Mouse (Mus musculus): ENCODE data around the gene Olfr668. TPM values are rescaled to one million over a fixed set of nuclear protein-coding genes. Genes with fewer than 3 reads are reported as not detected.

Olfr668 gene
- polyA plus RNA-seq (2015; fragmentation: Illumina TruSeq; extraction: RNeasy Lipid Tissue Mini Kit (QIAGEN cat#74804); ENCODE audit: insufficient read depth, low read depth, low replicate concordance) = not detected

GRCm38 (mm10) chr7:104927957-104928356 lies at the start of gene Olfr668:
Gene Olfr668, minus strand, starts transcription at chr7:104928057.

GRCm38 (mm10) chr7:104962520-104962919 lies 34.7 kb upstream of the Olfr668 start, which contains the start of gene Olfr670:
Gene Olfr670, minus strand, starts transcription at chr7:104962620.

DNA sequence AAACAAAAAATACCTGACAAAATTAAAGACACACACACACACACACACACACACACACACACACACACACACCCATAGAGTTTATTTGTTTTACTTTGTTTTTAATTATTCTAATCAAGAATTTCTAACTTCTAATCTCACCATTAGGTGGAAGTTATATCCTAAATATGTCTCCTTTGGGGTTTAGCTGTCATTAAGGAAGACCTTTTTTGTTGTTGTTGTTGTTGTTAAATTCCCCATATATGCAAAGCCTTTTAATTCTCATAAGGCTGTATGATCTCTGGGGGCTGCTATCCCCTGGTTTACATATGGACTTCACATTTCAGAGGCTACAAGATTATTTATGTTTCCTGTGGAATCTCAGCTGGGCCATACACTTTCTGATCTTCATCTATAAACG lies 6.1 kb upstream of the Olfr668 start, which contains the start of gene Olfr669:
Olfr669 (plus strand) TSS at position 301 of the 400 bp plus-strand sequence.

DNA sequence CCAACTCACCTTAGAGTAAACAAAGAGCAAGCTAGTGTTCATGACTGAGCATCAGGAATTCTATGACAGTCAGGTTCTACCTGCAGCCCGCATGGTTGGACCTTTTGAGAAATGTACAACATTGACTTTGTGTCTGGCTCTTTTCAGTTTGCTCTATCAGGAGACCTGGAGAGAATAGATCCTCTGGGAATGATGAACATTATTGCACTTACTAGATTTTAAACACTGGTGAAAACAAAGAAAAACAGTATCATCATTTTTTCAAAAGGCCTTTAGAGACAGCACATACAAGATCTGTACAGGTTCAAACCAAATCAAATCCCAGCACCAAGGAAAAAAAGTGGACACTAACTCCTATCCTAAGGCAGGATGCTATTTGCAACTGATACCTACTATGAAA lies 6.5 kb downstream of the Olfr668 start, which contains the start of gene Olfr667:
Olfr667 (minus strand) TSS at position 101 of the 400 bp plus-strand sequence.

GRCm38 (mm10) chr7:104895852-104896251 lies 32.0 kb downstream of the Olfr668 start, which contains the start of gene Olfr666:
Gene Olfr666, minus strand, starts transcription at chr7:104895952.

GRCm38 (mm10) chr7:104877731-104878130 lies 50.1 kb downstream of the Olfr668 start, which contains the start of gene Olfr665:
Gene Olfr665, plus strand, starts transcription at chr7:104878031.

Other genes starting within 250 kb of the Olfr668 start
- not detected for gene Olfr661, start 241.6 kb downstream of the Olfr668 start, polyA plus RNA-seq (2015; fragmentation: Illumina TruSeq; extraction: RNeasy Lipid Tissue Mini Kit (QIAGEN cat#74804); ENCODE audit: insufficient read depth, low read depth, low replicate concordance)
- gene Usp17le, start 150.6 kb downstream of the Olfr668 start, polyA plus RNA-seq (2015; fragmentation: Illumina TruSeq; extraction: RNeasy Lipid Tissue Mini Kit (QIAGEN cat#74804); ENCODE audit: insufficient read depth, low read depth, low replicate concordance) = not detected
- gene Usp17lb, start 85.5 kb downstream of the Olfr668 start, polyA plus RNA-seq (2015; fragmentation: Illumina TruSeq; extraction: RNeasy Lipid Tissue Mini Kit (QIAGEN cat#74804); ENCODE audit: insufficient read depth, low read depth, low replicate concordance) = not detected
- not detected for gene Usp17la, start 71.0 kb downstream of the Olfr668 start, polyA plus RNA-seq (2015; fragmentation: Illumina TruSeq; extraction: RNeasy Lipid Tissue Mini Kit (QIAGEN cat#74804); ENCODE audit: insufficient read depth, low read depth, low replicate concordance)
- not detected for gene Olfr665, start 50.0 kb downstream of the Olfr668 start, polyA plus RNA-seq (2015; fragmentation: Illumina TruSeq; extraction: RNeasy Lipid Tissue Mini Kit (QIAGEN cat#74804); ENCODE audit: insufficient read depth, low read depth, low replicate concordance)
- not detected for gene Olfr666, start 32.1 kb downstream of the Olfr668 start, polyA plus RNA-seq (2015; fragmentation: Illumina TruSeq; extraction: RNeasy Lipid Tissue Mini Kit (QIAGEN cat#74804); ENCODE audit: insufficient read depth, low read depth, low replicate concordance)
- gene Olfr667, start 6.6 kb downstream of the Olfr668 start, polyA plus RNA-seq (2015; fragmentation: Illumina TruSeq; extraction: RNeasy Lipid Tissue Mini Kit (QIAGEN cat#74804); ENCODE audit: insufficient read depth, low read depth, low replicate concordance) = not detected
- gene Olfr669, start 6.2 kb upstream of the Olfr668 start, polyA plus RNA-seq (2015; fragmentation: Illumina TruSeq; extraction: RNeasy Lipid Tissue Mini Kit (QIAGEN cat#74804); ENCODE audit: insufficient read depth, low read depth, low replicate concordance) = not detected
- gene Olfr670, start 34.6 kb upstream of the Olfr668 start, polyA plus RNA-seq (2015; fragmentation: Illumina TruSeq; extraction: RNeasy Lipid Tissue Mini Kit (QIAGEN cat#74804); ENCODE audit: insufficient read depth, low read depth, low replicate concordance) = not detected
- not detected for gene Olfr671, start 51.1 kb upstream of the Olfr668 start, polyA plus RNA-seq (2015; fragmentation: Illumina TruSeq; extraction: RNeasy Lipid Tissue Mini Kit (QIAGEN cat#74804); ENCODE audit: insufficient read depth, low read depth, low replicate concordance)
- gene Olfr672, start 74.0 kb upstream of the Olfr668 start, polyA plus RNA-seq (2015; fragmentation: Illumina TruSeq; extraction: RNeasy Lipid Tissue Mini Kit (QIAGEN cat#74804); ENCODE audit: insufficient read depth, low read depth, low replicate concordance) = not detected
- gene Olfr675, start 100.4 kb upstream of the Olfr668 start, polyA plus RNA-seq (2015; fragmentation: Illumina TruSeq; extraction: RNeasy Lipid Tissue Mini Kit (QIAGEN cat#74804); ENCODE audit: insufficient read depth, low read depth, low replicate concordance) = not detected
- not detected for gene Olfr676, start 104.6 kb upstream of the Olfr668 start, polyA plus RNA-seq (2015; fragmentation: Illumina TruSeq; extraction: RNeasy Lipid Tissue Mini Kit (QIAGEN cat#74804); ENCODE audit: insufficient read depth, low read depth, low replicate concordance)
- gene Olfr677, start 123.3 kb upstream of the Olfr668 start, polyA plus RNA-seq (2015; fragmentation: Illumina TruSeq; extraction: RNeasy Lipid Tissue Mini Kit (QIAGEN cat#74804); ENCODE audit: insufficient read depth, low read depth, low replicate concordance) = not detected
- gene Olfr678, start 136.4 kb upstream of the Olfr668 start, polyA plus RNA-seq (2015; fragmentation: Illumina TruSeq; extraction: RNeasy Lipid Tissue Mini Kit (QIAGEN cat#74804); ENCODE audit: insufficient read depth, low read depth, low replicate concordance) = not detected
- gene Olfr679, start 153.1 kb upstream of the Olfr668 start, polyA plus RNA-seq (2015; fragmentation: Illumina TruSeq; extraction: RNeasy Lipid Tissue Mini Kit (QIAGEN cat#74804); ENCODE audit: insufficient read depth, low read depth, low replicate concordance) = not detected
- gene Olfr680-ps1, start 164.8 kb upstream of the Olfr668 start, polyA plus RNA-seq (2015; fragmentation: Illumina TruSeq; extraction: RNeasy Lipid Tissue Mini Kit (QIAGEN cat#74804); ENCODE audit: insufficient read depth, low read depth, low replicate concordance) = not detected
- gene Olfr681, start 188.8 kb upstream of the Olfr668 start, polyA plus RNA-seq (2015; fragmentation: Illumina TruSeq; extraction: RNeasy Lipid Tissue Mini Kit (QIAGEN cat#74804); ENCODE audit: insufficient read depth, low read depth, low replicate concordance) = not detected
- not detected for gene Olfr683, start 219.0 kb upstream of the Olfr668 start, polyA plus RNA-seq (2015; fragmentation: Illumina TruSeq; extraction: RNeasy Lipid Tissue Mini Kit (QIAGEN cat#74804); ENCODE audit: insufficient read depth, low read depth, low replicate concordance)
- not detected for gene Olfr684, start 235.6 kb upstream of the Olfr668 start, polyA plus RNA-seq (2015; fragmentation: Illumina TruSeq; extraction: RNeasy Lipid Tissue Mini Kit (QIAGEN cat#74804); ENCODE audit: insufficient read depth, low read depth, low replicate concordance)